7 mouse cellular contexts compared by ENCODE assay signal in genomic region chr2:57316055-57316454, GRCm38 (mm10).
DNase-seq lines count a peak whose midpoint lies in the region; ATAC-seq and TF ChIP-seq lines count a peak whose summit lies in the region.

No protein-coding gene starts in this region.

- H3K9ac ChIP-seq in MEL (ENCODE audit: control insufficient read depth, low read depth, low read length, poor library complexity, severe bottlenecking) = no peak overlapping the region

- H3K9me3 ChIP-seq in MEL (replicated peaks; ENCODE audit: insufficient read depth, low read length) = no peaks in the 10 kb centered on the region

- no peak overlapping the region for H3K27ac ChIP-seq in left cerebral cortex, adult 2 months
- H3K27ac ChIP-seq in MEL (ENCODE audit: control insufficient read depth, low read depth, low read length) = no peak overlapping the region

- intact Hi-C loops in left cerebral cortex, adult 2 months (cut with DNase I) = no loop called here
- intact Hi-C loops in left cerebral cortex, postnatal 25 days (cut with DNase I) = no loop called here

- TF ChIP-seq CTCF in left cerebral cortex, adult 2 months (IDR thresholded peaks at IDR 0.05) = peak; percentile 63
- TF ChIP-seq CTCF in MEL (IDR thresholded peaks at IDR 0.05 in 2 of 3, conservative IDR thresholded peaks at IDR 0.05 in 1 of 3; ENCODE audit: control insufficient read depth in 1 of 3, insufficient read depth in 1 of 3, low read depth in 2 of 3, low read length in 3 of 3, poor library complexity in 1 of 3, severe bottlenecking in 1 of 3) = peak; percentile 61 to 88 (median 72)
- peak; percentile 54; the same call in 1 of the 2 replicates for TF ChIP-seq CTCF in brain, embryonic 14.5 days (IDR thresholded peaks at IDR 0.05; ENCODE audit: borderline replicate concordance, extremely low read depth, insufficient read depth, insufficient read length)

- no peaks in the 10 kb centered on the region for H3K79me2 ChIP-seq in MEL (ENCODE audit: control insufficient read depth, insufficient read depth, low read length, poor library complexity)

- TF ChIP-seq POLR2A in MEL (IDR thresholded peaks at IDR 0.05; ENCODE audit: control insufficient read depth in 1 of 2, insufficient read depth in 1 of 2, low read depth in 1 of 2, low read length in 2 of 2, poor library complexity in 1 of 2) = no peak
- TF ChIP-seq POLR2A in brain, embryonic 14.5 days (IDR thresholded peaks at IDR 0.05; ENCODE audit: borderline replicate concordance, extremely low read depth, insufficient read depth, insufficient read length, poor library complexity, severe bottlenecking) = no peak

- ATAC-seq in inflammation-experienced regulatory T-cells, adult 6 months = peak; percentile 61

- DNase-seq in left cerebral cortex, adult 2 months (ENCODE audit: extremely low spot score in 1 of 2, low spot score in 2 of 2) = no peak
- no peak for DNase-seq in left cerebral cortex, postnatal 25 days (ENCODE audit: low spot score in 2 of 2)
- peak; percentile 72 for DNase-seq in MEL (ENCODE audit: low read depth, low spot score)
- DNase-seq in brain, embryonic 14.5 days (ENCODE audit: low read depth) = no peak
- peak; percentile 54 for DNase-seq in naive thymus-derived CD4-positive, alpha-beta T cell, adult 2 months (ENCODE audit: low read depth)
- no peak for DNase-seq in Muller cell, postnatal 12 days (ENCODE audit: inconsistent ontology term)

- no peak overlapping the region for H3K4me3 ChIP-seq in left cerebral cortex, adult 2 months
- H3K4me3 ChIP-seq in MEL (ENCODE audit: control insufficient read depth in 1 of 2, insufficient read depth in 1 of 2, low read depth in 2 of 2, low read length in 2 of 2) = no peak overlapping the region

- peak; percentile 74 for TF ChIP-seq RAD21 in MEL (IDR thresholded peaks at IDR 0.05; ENCODE audit: low read depth, low read length)

- H3K36me3 ChIP-seq in MEL (ENCODE audit: control insufficient read depth in 1 of 2, insufficient read depth in 2 of 2, low read length in 2 of 2) = 0 out of 4 replicates have a peak, but pooled peaks cover 0 to 2% of the 10 kb centered on the region in 2 experiments

- no peak for TF ChIP-seq EP300 in MEL (IDR thresholded peaks at IDR 0.05; ENCODE audit: low read depth in 1 of 2, low read length in 2 of 2)

- H3K27me3 ChIP-seq in MEL (ENCODE audit: control insufficient read depth in 1 of 2, insufficient read depth in 2 of 2, low read length in 2 of 2) = no peaks in the 10 kb centered on the region

- H3K4me1 ChIP-seq in MEL (ENCODE audit: control insufficient read depth in 1 of 2, insufficient read depth in 2 of 2, low read length in 2 of 2) = no peaks in the 10 kb centered on the region

TF ChIP-seq in MEL, 35 proteins besides CTCF, POLR2A, EP300 and RAD21:
- TF ChIP-seq ZC3H11A (IDR thresholded peaks at IDR 0.05; ENCODE audit: low read depth, low read length) (peak; percentile 73), SMC3 (IDR thresholded peaks at IDR 0.05; ENCODE audit: low read depth, low read length) (peak; percentile 80), KAT2A (conservative IDR thresholded peaks at IDR 0.05; ENCODE audit: low read depth, low read length) (no peak)

Comparison
In these comparisons a context has a peak if more than half of its experiments do, and no peak if none do; other contexts are left out.
1. DNase-seq: peak in MEL (single experiment) and naive thymus-derived CD4-positive, alpha-beta T cell, adult 2 months (single experiment); none in left cerebral cortex, adult 2 months (0 of 2), left cerebral cortex, postnatal 25 days (0 of 2), brain, embryonic 14.5 days (single experiment) and Muller cell, postnatal 12 days (single experiment).
2. Peak in every context shown above with its lines, with median percentiles within 50 percentile points of each other: CTCF ChIP-seq.